Mouse (Mus musculus) spleen, adult 2 months (tissue): ENCODE results near the gene Pa2g4.

Source experiments
- CTCF ChIP-seq: fragments of 200-500 bp; IDR thresholded peaks from 2 replicates; pipeline ENCODE4 v1.5.1; 2011; ENCODE audit warnings: mild to moderate bottlenecking, inconsistent platforms; ENCODE audit not compliant: insufficient read depth, insufficient read length, insufficient replicate concordance; ENCODE audit errors: extremely low read depth
- POLR2A ChIP-seq: fragments of 200-500 bp; IDR thresholded peaks from 2 replicates; pipeline ENCODE4 v1.6.1; 2011; ENCODE audit warnings: low read depth, low read length, inconsistent platforms

DNA sequence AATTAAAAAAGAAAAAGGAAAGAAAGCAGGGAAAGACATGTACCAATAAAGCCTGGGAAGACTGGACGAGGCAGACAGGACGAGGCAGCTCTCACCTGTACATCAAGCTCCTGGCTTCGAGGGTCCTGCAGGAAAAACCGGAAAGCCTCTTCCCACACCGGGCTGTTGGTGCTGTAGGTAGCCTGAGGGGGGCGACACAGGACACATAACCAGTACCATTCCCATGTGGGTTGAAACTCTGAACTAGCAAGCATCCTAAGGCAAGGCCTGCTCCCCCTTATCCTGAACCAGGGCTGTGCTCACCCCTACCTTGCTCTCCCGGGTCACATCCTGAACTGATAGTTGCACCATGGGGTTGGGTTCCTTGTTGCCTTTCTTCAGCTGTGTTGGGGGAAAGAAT lies 47.0 kb downstream of the Pa2g4 start:
- TF ChIP-seq POLR2A (no peak), CTCF (peak; percentile 60; the same call in 1 of the 2 replicates)
